Mouse (Mus musculus) lung, embryonic 16.5 days (tissue): ENCODE data around the gene C330007P06Rik. TPM values are rescaled to one million over a fixed set of nuclear protein-coding genes. Genes with fewer than 3 reads are reported as not detected.

Source experiments
- ATAC-seq: fragments of 200-750 bp; cut with Nextera tagmentation; 2 replicates; pipeline ENCODE4 v1.8.0; 2017; ENCODE audit warnings: low read depth, mild to moderate bottlenecking, moderate library complexity
- H3K27ac ChIP-seq: fragments of 300-500 bp; sonication (generic); 2 replicates; pipeline ENCODE4 v1.5.1; 2014; ENCODE audit warnings: mild to moderate bottlenecking, control low read depth, low read length
- H3K27me3 ChIP-seq: fragments of 300-500 bp; sonication (generic); 2 replicates; pipeline ENCODE4 v1.6.1; 2014; ENCODE audit warnings: low read depth, low read length, mixed read lengths; ENCODE audit not compliant: control insufficient read depth, insufficient read depth
- H3K36me3 ChIP-seq: fragments of 300-500 bp; sonication (generic); 2 replicates; pipeline ENCODE4 v1.6.1; 2014; ENCODE audit warnings: low read length; ENCODE audit not compliant: control insufficient read depth, insufficient read depth
- H3K4me1 ChIP-seq: fragments of 300-500 bp; sonication (generic); replicated peaks from 2 replicates; pipeline ENCODE4 v1.6.1; 2014; ENCODE audit warnings: low read length, mixed read lengths; ENCODE audit not compliant: control insufficient read depth, insufficient read depth
- H3K4me2 ChIP-seq: fragments of 300-500 bp; sonication (generic); 2 replicates; pipeline ENCODE4 v1.6.1; 2014; ENCODE audit warnings: low read depth, low read length, control low read depth
- H3K4me3 ChIP-seq: fragments of 300-500 bp; sonication (generic); 2 replicates; pipeline ENCODE4 v1.5.1; 2014; ENCODE audit warnings: mild to moderate bottlenecking, low read length, control low read depth
- H3K9ac ChIP-seq: fragments of 300-500 bp; sonication (generic); 2 replicates; pipeline ENCODE4 v1.6.1; 2014; ENCODE audit warnings: low read length, control low read depth
- H3K9me3 ChIP-seq: fragments of 300-500 bp; sonication (generic); 2 replicates; pipeline ENCODE4 v1.6.1; 2016; ENCODE audit warnings: low read length; ENCODE audit not compliant: control insufficient read depth
- WGBS: fragments of 180-500 bp; shearing (Covaris S2); extraction: QIAGEN DNeasy Blood & Tissue Kit; methylation state at CpG from one replicate; pipeline ENCODE4 v1.1.7; 2014; 5-methylcytosine and 5-hydroxymethylcytosine counted together
- polyA plus RNA-seq: library from polyadenylated mRNA; unstranded; fragments of >200 nt; fragmentation: Nextera tagmentation; extraction: Ambion mirVana; gene quantifications from 2 replicates; pipeline ENCODE4 v1.2.1, GENCODE M21; 2015

Gene C330007P06Rik
- polyA plus RNA-seq, 1 experiment from 2014 or later: 38.7 TPM

DNA sequence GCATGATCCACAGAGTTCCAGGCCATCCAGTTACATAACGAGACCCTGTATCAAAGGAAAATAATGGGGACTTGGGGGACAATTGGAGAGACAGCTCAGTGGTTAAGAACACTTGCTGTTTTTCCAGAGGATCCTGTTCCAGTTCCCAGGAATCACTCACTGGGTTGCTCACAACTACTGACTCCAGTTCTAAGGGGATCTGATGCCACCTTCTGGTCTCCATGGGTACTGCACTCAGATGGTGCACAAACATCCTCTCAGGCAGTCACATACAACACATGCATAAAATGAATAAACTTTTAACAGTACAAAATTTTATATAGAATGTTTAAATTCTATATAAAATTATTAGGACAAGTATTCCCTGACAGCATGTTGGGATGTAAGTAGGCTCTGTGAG, 10.8 kb upstream of the C330007P06Rik start:
- peaks cover 6% of the 10 kb centered on the region for H3K36me3 ChIP-seq
- H3K9me3 ChIP-seq: no peaks in the 10 kb centered on the region
- 85% methylated on average over 1 of the region's 1 CpGs for WGBS
- H3K4me3 ChIP-seq: no peak overlapping the region
- no peak overlapping the region for H3K4me2 ChIP-seq
- no peak overlapping the region for H3K27ac ChIP-seq
- no peaks in the 10 kb centered on the region for H3K27me3 ChIP-seq
- no peak for ATAC-seq
- no peaks in the 10 kb centered on the region for H3K4me1 ChIP-seq
- H3K9ac ChIP-seq: no peak overlapping the region

DNA sequence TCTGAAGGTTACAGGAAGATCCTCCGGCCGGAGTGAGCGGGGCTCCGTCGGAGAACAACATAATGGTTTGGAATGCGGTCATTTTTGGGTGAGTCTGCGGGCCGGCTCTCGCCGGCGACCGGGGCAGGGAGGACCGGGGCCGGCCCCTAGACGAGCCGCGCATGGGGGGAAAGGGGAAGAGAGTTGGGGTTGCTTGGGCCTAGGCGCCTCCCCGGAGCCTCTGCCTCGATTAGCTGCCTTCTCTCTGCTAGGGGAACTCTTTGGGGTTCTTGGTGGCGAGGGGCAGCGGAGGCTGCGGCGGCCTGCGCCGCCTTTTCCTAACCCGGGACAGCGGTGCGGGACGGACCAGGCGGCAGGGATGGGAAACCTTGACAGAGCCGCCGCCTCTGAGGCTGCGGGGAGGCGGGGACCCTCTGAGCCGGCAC, 805 bp upstream of the C330007P06Rik start:
- peak; percentile 62 for ATAC-seq
- H3K9ac ChIP-seq: peak overlapping the region; percentile 83
- H3K9me3 ChIP-seq: no peaks in the 10 kb centered on the region
- H3K27ac ChIP-seq: peak overlapping the region; percentile 68; the same call in 1 of the 2 replicates
- no peaks in the 10 kb centered on the region for H3K4me1 ChIP-seq
- H3K4me3 ChIP-seq: peak overlapping the region; percentile 74
- WGBS: 9% methylated on average over 32 of the region's 36 CpGs
- H3K27me3 ChIP-seq: no peaks in the 10 kb centered on the region
- no peaks in the 10 kb centered on the region for H3K36me3 ChIP-seq
- peak overlapping the region; percentile 57 for H3K4me2 ChIP-seq

DNA sequence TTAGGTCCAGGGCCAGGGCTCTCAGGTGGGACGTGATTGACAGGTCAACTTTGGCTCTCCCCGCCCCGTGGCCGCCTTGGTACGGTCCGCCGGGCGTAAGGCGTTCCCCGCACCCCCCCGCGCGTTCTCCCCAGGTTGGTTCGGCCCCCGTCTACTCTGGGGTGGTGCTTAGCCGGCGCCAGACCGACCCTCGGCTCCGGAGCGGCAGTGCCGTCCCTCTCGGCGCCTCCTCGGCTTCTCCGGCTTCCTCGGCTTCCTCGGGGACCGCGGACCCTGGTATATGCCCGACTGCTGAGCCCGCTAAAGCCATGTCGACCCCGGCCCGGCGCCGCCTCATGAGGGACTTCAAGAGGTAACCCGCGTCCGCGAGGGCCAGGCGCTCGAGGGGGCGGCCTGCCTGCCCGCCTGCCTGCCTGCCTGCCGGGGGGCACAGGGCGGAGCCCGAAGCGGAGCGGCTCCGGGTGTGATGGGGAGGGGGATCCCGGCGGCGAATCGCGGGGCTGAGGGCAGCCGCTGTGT, 326 bp upstream of the C330007P06Rik start:
- Histone ChIP-seq H3K4me2 (peak overlapping the region; percentile 57), H3K4me1 (no peaks in the 10 kb centered on the region), H3K9ac (peak overlapping the region; percentile 83), H3K4me3 (peak overlapping the region; percentile 74), H3K27me3 (no peaks in the 10 kb centered on the region), H3K27ac (peak overlapping the region; percentile 68), H3K9me3 (no peaks in the 10 kb centered on the region), H3K36me3 (no peaks in the 10 kb centered on the region)
- 11% methylated on average over 43 of the region's 57 CpGs for WGBS
- peak; percentile 97 for ATAC-seq

DNA sequence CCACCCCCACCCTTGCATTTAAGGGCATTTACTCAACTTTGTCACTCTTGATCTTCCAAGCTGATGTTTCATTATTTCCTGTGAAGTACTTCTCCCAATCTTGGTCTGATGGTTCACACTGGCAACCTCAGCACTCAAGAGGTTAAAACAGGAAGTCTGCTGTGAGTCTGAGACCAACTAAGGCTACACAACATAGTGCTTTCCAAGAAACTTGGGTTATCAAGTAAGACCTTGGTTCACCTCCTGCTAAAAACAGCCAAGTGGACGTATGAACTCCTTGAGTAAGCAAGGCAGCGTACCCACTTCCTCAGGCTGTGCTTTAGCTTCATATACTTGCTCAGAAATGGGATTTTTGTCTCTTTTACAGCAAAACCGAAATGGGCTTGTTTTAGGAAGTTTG, 3.5 kb downstream of the C330007P06Rik start:
- H3K4me1 ChIP-seq: no peaks in the 10 kb centered on the region
- H3K9ac ChIP-seq: no peak overlapping the region
- no peaks in the 10 kb centered on the region for H3K9me3 ChIP-seq
- H3K36me3 ChIP-seq: no peaks in the 10 kb centered on the region
- 72% methylated on average over 3 of the region's 3 CpGs for WGBS
- ATAC-seq: no peak
- H3K27ac ChIP-seq: no peak overlapping the region
- no peak overlapping the region for H3K4me2 ChIP-seq
- no peaks in the 10 kb centered on the region for H3K27me3 ChIP-seq
- no peak overlapping the region for H3K4me3 ChIP-seq

DNA sequence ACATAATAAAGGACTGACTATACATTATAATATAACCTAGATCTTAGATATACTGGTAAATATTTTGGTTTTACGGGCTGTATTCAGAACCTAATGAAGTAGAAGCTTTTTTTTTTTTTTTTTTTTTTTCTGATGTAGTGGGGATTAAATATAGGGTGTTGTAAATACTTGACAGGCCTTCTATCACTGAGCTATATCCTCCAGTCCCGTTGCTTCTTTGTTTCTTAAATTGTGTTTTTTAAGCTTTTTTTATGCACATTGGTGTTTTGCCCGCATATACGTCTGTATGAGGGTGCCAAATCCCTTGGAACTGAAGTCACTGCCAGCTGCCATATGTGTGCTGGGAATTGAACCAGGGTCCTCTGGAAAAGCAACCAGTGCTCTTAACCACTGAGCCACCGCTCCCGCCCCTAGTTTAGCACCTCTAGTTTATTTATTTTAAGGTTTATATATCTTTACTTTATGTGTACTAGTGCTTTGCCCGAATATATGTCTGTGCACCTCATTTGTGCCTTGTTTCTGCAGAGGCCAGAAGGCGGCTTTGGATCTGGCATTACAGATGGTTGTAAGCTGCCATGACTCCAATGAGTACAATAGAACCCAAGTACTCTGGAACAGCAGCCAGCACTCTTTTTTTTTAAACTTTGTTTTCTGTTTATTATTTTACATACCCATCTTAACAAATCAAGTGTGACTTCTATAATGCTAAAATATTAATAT, 9.1 kb downstream of the C330007P06Rik start:
- Histone ChIP-seq H3K36me3 (0 out of 2 replicates have a peak, but pooled peaks cover 2% of the 10 kb centered on the region), H3K4me3 (peak overlapping the region; percentile 54), H3K9ac (no peak overlapping the region), H3K27ac (no peak overlapping the region), H3K27me3 (no peaks in the 10 kb centered on the region), H3K4me1 (peaks cover 5% of the 10 kb centered on the region), H3K4me2 (peak overlapping the region; percentile 41), H3K9me3 (no peaks in the 10 kb centered on the region)
- WGBS: 45% methylated on average over 8 of the region's 8 CpGs
- ATAC-seq: no peak

DNA sequence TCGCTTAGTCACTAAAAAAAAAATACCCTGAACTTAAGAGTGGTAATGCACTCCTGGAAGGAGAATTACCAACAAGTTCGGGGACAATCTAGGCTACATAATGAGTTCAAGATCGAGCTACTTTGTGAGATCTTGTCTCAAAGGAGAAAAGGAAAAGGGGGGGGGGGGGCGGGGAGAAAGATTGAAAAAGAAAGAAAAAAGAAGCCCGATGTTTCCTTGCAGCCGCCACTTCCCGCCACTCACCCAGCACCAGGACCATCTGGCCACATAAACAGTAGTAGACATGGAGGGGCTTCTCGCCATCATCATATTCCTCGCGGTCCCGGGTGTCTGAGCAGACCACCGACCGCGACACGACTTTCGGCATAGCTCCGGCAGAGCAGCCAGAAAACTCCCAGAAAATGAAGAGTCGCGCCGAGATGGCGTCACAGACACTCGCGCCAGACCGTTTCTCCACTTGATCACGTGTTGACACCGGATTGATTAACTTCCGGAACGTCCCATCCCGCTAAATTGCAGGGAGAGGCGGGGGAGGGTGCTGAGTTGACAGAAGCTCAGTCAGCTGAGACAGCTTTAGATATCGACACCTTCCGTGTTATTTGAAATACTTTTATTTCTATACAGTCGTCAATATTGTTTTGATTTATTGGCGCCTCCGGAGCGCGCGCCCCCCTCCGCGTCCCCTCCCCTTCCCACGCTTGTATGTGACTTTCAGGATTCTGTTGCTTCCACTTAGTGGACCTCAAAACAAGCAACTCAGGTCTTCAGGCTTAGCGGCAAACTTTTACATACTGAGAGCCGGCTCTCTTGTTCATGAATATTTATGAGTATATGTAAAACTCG, 9.9 kb downstream of the C330007P06Rik start:
- H3K9ac ChIP-seq: peak overlapping the region; percentile 59
- no peaks in the 10 kb centered on the region for H3K9me3 ChIP-seq
- H3K27ac ChIP-seq: peak overlapping the region; percentile 44; the same call in 1 of the 2 replicates
- H3K27me3 ChIP-seq: no peaks in the 10 kb centered on the region
- WGBS: 12% methylated on average over 37 of the region's 44 CpGs
- H3K4me1 ChIP-seq: peaks cover 5% of the 10 kb centered on the region
- peak overlapping the region; percentile 53 for H3K4me2 ChIP-seq
- peak overlapping the region; percentile 54 for H3K4me3 ChIP-seq
- H3K36me3 ChIP-seq: 0 out of 2 replicates have a peak, but pooled peaks cover 2% of the 10 kb centered on the region
- ATAC-seq: peak; percentile 91

DNA sequence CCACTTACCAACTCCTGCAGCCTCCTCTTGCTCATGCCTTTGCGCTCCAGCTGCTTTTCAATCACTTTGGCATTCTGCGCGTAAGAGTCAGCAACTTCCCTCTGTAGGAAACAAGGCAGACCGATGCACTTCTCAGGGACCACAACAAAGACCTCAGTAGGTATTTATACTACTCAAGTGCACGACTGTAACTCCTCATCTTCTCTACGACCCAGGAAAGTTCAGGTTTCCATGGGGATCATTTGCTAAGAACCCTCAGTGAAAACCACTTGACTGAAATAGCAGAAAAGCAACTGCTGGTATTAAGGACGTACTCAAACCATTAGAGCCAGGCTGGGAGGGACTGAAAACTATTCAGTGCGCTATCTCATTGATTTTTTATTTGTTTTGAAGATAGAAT, 21.3 kb downstream of the C330007P06Rik start:
- H3K4me3 ChIP-seq: no peak overlapping the region
- peak overlapping the region; percentile 5; the same call in 1 of the 2 replicates for H3K27ac ChIP-seq
- no peak overlapping the region for H3K4me2 ChIP-seq
- WGBS: 70% methylated on average over 8 of the region's 8 CpGs
- no peak overlapping the region for H3K9ac ChIP-seq
- no peaks in the 10 kb centered on the region for H3K9me3 ChIP-seq
- peak; percentile 74 for ATAC-seq
- no peaks in the 10 kb centered on the region for H3K4me1 ChIP-seq
- H3K27me3 ChIP-seq: no peaks in the 10 kb centered on the region
- H3K36me3 ChIP-seq: no peaks in the 10 kb centered on the region

DNA sequence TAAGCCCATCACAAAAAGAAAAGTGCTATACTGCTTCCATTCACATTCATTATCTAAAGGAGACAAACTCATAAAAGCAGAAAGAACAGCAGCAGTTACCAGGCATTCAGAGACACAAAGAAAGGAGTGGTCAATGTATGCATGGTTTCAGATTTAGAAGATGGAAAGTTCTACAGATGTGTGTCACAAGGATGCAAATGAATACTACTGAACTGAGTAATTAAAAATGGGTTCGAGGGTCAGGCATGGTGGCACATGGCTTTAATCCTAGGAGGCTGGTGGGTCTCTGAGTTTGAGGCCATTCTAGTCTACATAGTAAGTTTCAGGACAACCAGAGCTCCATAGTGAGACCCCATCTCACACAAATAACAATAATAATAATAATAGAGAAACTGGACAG, 26.8 kb downstream of the C330007P06Rik start:
- no peak overlapping the region for H3K4me3 ChIP-seq
- ATAC-seq: no peak
- no peak overlapping the region for H3K27ac ChIP-seq
- no peak overlapping the region for H3K4me2 ChIP-seq
- H3K4me1 ChIP-seq: no peaks in the 10 kb centered on the region
- no peaks in the 10 kb centered on the region for H3K36me3 ChIP-seq
- H3K9ac ChIP-seq: no peak overlapping the region
- no peaks in the 10 kb centered on the region for H3K27me3 ChIP-seq
- 95% methylated on average over 1 of the region's 1 CpGs for WGBS
- no peaks in the 10 kb centered on the region for H3K9me3 ChIP-seq

DNA sequence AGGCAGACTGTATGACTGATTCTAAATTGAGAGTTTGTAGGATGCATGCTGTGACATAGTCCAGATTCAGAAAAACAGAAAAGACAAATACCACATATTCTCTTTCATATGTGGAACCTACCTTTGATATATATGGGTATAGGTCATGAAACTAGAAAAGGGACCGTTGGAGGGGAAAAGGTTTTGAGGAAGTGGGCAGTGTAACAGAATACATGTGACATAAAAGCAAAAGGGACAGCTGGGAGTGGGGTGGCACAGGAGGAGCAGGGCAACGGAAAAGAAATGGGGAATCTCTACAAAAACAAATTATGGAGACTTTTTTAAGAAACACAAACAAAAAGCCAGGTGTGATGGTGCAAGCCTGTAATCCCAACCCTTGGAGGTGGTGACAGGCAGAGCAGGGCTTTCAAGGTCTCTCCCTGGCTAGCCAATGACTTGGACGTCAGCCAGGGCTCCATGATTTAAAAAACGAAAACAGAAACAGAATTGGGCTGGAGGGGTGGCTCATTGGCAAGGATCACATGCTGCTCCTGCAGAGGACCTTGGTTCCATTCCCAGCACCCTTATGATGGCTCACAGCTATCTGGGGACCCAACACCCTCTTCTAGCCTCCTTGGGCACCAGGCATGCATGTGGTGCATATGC, 30.4 kb downstream of the C330007P06Rik start:
- H3K4me3 ChIP-seq: no peak overlapping the region
- no peak for ATAC-seq
- H3K9me3 ChIP-seq: no peaks in the 10 kb centered on the region
- H3K4me1 ChIP-seq: no peaks in the 10 kb centered on the region
- H3K9ac ChIP-seq: no peak overlapping the region
- H3K27me3 ChIP-seq: no peaks in the 10 kb centered on the region
- WGBS: 52% methylated on average over 4 of the region's 4 CpGs
- no peaks in the 10 kb centered on the region for H3K36me3 ChIP-seq
- H3K4me2 ChIP-seq: no peak overlapping the region
- H3K27ac ChIP-seq: no peak overlapping the region
